Mouse (Mus musculus) ovary, postnatal 36 days (tissue): ENCODE measurements around the gene Psmb8.
"Not testable (repeated sequence)": the region's sequence is repeated elsewhere in the genome, so short reads cannot be mapped to it uniquely, and the experiment has no call there.

Source experiments
- DNase-seq: peaks from one replicate; pipeline ENCODE4 v3.0.0; 2022; ENCODE audit warnings: low spot score, mixed read lengths

Psmb8 gene

DNA sequence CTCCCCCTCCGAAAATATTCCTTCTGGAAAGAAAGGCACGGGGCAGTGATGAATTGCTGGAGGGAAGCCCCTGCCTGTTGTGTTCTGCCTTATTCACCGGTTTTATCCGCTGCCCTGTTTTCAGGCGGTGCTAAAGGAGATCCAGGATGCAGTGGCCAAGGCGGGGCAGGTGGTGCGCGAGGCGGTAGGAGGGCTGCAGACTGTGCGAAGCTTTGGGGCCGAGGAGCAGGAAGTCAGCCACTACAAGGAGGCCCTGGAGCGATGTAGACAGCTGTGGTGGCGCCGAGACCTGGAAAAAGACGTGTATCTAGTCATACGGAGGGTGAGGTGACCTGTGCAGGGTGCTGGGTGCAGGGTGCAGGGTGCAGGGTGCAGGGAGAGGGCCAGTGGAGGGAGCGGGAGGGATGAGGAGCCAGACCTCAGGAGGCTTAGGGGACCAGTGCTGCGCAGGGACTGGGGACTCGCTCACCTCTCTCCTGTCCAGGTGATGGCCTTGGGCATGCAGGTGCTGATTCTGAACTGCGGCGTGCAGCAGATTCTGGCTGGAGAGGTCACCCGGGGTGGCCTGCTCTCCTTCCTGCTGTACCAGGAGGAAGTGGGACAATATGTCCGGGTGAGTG lies 14.3 kb downstream of the Psmb8 start:
- no peak for DNase-seq

DNA sequence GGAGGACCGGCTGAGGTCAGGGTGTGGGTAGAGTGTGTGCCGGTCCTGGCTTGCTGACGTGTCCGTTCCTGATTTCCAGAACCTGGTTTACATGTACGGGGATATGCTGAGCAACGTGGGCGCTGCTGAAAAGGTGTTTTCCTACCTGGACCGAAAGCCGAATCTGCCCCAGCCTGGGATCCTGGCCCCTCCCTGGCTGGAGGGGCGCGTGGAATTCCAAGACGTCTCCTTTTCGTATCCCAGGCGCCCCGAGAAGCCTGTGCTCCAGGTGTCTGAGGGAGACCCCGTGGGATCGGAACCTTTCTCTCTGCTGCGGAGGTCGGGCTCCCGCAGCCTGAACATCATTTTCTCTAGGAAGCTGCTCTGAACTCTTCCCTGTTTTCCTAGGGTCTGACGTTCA lies 16.4 kb downstream of the Psmb8 start:
- DNase-seq, result no peak

DNA sequence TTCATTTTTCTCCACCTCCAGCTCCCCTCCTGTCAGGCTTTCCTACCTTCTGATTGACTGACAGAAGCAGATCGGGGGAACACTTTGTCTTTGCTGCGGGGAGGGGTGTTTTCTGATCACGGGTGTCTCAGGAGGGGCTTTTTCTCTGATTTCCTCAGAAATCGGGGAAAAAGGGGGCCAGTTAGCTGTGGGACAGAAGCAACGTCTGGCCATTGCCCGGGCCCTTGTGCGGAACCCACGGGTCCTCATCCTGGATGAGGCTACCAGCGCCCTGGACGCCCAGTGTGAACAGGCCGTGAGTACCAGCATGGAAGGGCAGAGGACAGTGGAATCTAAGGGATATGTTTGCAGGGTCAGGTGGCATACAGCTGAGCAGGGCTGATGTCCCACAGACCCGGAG lies 17.7 kb downstream of the Psmb8 start:
- no peak for DNase-seq

DNA sequence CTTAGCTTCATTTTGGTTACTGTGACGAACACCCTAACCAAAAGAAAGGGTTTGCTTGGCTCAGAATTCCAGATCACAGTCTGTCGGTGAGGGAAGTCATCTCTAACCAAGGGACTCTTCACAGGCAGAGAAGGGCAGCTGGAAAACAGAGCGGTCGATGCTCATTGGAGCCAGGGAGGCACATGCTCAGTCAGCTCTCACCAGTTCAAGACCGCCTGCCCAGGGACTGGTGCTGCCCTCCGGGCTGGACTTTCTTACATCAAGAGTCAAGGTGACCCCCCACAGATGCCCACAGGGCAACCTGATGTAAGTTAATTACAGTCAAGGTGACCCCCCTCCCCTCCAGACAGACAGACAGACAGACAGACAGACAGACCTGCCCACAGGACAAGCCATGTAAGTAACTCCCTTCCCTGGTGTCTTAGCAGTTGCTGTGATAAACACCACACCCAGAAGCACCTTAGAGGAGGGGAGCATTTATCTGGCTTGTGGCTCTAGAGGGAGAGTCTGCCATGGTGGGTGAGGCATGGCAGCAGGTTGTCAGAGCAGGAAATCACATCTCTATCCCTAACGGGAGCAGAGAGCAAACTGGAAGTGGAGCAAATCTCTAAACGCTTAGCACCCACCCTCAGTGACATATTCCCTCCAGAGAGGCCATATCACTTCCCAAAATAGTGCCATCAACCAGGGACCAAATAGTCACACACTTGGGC lies 19.9 kb downstream of the Psmb8 start:
- no peak for DNase-seq

DNA sequence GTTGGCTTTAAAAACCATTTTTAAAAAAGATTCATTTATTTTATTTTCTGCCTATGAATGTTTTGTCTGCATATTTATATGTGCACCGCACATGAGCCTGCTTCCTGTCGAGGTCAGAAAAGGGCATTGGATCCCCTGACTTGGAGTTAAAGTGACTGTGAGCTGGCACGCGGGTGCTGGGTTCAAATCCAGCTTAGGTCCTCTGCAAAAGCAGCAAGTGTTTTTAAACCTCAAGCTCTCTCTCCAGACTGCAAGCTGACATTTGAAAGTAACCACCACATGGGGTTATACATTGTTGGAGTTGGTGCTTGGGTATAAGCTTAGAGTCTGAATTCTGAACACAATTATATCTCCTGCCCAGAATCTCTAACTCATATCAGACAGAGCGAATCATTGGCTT lies 20.5 kb downstream of the Psmb8 start:
- DNase-seq, result no peak

DNA sequence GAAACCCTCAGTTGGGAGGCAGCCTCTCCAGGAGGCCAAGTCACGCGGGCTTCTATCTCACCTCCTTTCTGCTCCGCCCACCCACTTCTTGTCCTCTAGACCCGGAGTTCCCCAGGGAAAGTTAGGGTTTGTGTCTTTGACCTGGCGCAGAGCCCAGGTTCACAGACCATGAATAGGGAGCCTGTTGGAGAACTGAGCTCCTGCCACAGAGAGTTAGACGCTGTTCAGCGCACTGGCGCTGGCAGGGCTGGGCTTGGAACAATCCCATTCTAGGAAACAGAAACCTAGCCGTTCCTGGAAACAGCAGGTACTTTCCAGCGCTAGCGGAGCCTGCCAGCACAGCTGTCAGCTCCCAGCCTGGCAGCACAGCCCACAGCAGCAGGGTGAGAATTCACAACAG lies 21.2 kb downstream of the Psmb8 start:
- DNase-seq, result peak; percentile 59

DNA sequence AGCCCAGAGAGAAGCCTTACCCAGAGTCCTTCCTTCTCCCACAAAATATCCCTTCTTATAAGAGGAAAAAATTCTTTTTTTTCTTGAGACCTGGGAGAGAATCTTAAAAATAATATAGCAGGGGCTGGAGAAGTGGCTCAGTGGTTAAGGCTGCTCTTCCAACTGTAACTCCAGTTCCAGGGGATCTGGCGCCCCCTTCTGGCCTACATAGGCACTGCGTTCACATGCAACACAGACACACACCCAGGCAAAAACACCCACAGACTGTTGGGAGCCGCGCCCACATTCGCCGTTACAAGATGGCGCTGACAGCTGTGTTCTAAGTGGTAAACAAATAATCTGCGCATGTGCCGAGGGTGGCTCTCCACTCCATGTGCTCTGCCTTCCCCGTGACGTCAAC lies 21.6 kb downstream of the Psmb8 start:
- peak; percentile 39 for DNase-seq

DNA sequence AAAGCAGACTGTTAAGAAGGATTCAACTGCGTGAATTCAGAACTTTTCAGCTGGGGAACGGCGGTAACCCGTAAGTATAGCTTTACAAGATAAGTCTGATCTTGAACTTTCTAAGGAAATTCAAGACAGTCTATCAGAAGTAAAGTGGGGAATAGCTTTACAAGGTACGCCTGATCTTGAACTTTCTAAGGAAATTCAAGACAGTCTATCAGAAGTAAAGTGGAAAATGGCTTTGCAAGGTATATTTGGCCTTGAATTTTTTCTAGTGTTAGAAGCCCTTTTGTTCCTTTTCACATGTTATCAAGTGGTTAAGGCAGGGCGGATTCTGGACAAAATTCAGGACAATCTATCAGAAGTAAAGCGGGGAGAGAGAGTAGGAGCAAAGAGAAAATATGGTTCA lies 22.3 kb downstream of the Psmb8 start:
- DNase-seq, result not testable (repeated sequence)

DNA sequence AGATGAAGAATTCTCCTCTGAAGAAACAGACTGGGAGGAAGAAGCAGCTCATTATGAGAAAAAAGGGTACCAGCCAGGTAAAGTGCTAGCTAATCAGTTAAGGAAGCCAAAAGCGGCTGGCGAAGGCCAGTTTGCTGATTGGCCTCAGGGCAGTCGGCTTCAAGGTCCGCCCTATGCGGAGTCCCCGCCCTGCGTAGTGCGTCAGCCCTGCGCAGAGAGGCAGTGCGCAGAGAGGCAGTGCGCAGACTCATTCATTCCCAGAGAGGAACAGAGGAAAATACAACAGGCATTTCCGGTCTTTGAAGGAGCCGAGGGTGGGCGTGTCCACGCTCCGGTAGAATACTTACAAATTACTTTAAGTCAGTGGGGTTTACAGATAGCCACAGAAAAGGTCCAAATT lies 22.9 kb downstream of the Psmb8 start:
- not testable (repeated sequence) for DNase-seq

DNA sequence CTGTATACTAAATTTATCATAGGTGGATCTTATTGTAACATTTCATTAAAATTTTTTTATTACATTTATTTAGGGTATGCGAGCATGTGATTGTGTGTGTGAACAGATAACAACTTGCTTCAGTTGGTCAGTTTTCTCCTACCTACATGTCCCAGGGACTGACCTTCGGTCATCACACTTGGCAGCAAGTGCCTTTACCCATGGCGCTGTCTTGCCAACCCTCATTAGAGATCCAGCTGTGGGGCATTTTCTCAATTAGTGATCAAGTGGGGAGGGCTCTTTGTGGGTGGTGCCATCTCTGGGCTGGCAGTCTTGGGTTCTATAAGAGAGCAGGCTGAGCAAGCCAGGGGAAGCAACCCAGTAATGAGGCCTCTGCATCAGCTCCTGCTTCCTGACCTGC lies 27.3 kb downstream of the Psmb8 start:
- DNase-seq, result no peak

DNA sequence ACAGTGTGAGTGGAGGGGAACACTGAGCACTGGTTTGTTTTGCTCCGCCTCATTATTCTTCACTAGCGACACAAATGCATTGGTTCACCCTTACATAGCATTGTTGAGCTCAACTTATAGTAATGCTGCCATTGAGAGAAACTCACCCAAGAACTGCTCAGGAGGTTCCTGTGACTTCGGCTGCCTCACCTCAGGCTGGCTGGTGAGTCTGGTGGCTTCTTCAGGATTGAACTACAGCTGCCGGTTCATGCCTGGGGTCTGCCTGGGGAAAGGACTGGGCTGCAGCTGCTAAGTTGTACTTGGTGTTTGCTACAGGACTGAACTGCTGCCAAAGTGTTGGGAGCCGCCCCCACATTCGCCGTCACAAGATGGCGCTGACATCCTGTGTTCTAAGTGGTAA lies 27.9 kb downstream of the Psmb8 start:
- DNase-seq, result no peak

DNA sequence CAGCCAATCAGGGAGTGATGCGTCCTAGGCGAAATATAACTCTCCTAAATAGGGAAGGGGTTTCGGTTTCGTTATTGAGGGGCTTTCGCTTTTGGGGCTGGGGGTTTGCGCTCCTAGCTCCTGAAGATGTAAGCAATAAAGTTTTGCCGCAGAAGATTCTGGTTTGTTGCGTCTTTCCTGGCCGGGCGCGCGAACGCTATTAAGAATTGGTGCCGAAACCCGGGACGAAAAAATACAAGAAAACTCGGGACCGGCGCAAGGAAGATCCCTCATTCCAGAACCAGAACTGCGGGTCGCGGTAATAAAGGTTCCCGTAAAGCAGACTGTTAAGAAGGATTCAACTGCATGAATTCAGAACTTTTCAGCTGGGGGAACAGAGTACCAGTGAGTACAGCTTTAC lies 28.4 kb downstream of the Psmb8 start:
- DNase-seq, result not testable (repeated sequence)

DNA sequence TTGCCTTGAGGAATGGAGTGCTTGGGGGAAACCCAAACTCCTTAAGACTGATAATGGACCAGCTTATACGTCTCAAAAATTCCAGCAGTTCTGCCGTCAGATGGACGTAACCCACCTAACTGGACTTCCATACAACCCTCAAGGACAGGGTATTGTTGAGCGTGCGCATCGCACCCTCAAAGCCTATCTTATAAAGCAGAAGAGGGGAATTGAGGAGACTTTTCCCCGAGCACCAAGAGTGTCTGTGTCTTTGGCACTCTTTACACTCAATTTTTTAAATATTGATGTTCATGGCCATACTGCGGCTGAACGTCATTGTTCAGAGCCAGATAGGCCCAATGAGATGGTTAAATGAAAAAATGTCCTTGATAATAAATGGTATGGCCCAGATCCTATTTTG lies 33.5 kb downstream of the Psmb8 start:
- not testable (repeated sequence) for DNase-seq

DNA sequence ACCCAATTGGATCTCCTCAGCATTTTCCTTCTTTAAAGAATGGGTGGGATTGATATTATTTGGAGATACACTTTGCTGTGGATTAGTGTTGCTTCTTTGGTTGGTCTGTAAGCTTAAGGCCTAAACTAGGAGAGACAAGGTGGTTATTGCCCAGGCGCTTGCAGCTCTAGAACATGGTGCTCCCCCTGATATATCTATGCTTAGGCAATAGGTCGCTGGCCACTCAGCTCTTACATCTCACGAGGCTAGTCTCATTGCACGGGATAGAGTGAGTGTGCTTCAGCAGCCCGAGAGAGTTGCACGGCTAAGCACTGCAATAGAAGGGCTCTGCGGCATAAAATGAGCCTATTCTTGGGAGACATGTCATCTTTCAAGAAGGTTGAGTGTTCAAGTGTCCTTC lies 34.5 kb downstream of the Psmb8 start:
- DNase-seq, result not testable (repeated sequence)

DNA sequence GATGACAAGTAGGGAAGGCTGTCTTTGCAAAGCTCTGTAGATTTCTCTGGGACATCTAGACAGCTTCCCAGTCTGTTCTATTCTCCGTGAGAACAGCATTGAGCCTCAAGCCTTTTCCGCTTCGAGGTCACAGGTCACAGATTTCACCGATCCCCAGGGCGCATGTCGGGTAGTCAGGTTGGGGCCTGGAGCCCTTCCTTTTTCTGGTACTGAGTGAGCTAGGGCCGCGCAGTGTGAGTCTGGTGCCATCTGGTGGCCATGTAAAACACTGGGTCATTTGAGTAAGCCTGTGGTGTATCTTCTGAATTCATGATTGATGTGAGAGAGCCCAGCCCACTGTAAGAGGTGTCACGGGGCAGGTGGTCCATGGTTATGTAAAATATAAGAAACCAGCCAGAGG lies 37.4 kb downstream of the Psmb8 start:
- DNase-seq, result peak; percentile 59

DNA sequence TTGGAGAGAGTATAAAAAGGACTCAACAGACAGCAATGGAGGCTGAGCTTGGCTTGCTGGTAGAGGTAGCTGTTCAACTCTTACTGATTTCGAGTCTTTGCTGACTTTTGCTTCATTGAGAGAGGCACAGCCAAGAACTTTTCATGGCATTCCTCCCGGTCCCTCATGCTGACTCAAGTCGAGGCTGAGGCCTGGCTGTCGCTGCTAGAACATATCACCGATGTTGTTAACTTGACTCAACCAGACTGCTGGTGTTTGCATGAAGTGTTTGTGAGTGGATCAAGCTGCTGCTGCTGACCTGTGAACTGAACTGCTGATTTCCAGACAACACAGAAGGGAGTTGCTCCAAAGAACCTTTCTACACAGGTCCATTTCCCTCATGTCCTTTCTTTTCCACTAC lies 39.2 kb downstream of the Psmb8 start:
- no peak for DNase-seq

DNA sequence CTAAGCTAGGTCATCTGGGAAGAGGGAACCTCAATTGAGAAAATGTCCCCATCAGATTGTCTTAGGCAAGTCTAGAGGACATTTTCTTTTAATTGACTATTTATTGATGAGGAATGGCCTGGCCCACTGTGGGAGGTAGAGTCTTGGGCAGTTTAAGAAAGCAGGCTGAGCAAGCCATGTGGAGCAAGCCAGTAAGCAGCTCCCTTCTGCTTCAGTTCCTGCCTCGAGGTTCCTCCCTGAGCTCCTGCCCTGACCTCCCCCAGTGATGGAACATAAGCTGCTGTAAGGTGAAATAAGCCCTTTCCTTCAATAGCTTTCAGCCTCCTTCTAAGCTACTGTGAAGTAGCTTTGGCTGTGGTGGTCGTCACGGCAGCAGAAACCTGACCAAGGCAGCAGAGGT lies 40.2 kb downstream of the Psmb8 start:
- no peak for DNase-seq

DNA sequence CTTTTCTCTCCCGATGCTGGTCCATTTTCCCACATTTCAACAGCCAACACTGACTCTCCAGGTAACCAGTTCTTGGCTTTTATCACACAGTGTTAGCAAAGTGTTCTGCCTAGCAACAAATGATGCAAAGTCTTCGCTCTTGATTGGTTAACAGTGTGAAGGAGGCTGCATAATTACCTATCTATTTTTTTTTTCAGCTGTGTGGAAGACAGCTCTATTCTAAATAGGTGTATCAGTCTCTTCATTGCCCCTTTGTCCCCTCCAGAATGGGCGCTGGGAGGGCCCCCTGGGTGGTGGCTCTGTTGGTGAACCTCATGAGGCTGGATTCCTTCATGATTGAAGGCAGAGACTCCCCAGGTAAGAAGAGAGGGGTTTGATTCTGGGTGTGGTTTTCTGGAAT lies 41.2 kb downstream of the Psmb8 start, which contains the start of gene H2-Ob:
Gene H2-Ob, plus strand, starts transcription at position 198 of the 400 bp plus-strand sequence.
- DNase-seq, result no peak

DNA sequence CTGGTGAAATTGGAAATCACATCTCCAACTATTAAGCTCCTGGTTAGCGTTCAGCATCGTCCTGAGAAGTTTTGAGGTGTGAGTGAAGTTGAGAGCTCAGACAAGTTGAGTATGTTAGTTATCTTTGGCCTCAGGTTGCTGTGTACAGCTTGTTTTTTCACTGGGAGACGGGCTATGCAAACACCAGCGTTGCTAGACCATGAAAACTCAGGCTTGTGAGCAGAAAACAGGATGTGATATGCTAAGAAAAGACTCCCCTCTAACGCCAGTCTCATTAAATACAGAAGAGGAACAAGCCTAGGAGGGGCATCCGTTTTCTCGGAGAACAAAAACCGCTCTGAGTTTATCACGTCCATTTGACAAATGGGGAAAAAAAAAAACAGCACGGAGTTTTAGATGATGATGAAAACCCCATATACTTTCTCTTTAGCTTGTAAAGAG lies 42.1 kb downstream of the Psmb8 start:
- DNase-seq, result no peak

DNA sequence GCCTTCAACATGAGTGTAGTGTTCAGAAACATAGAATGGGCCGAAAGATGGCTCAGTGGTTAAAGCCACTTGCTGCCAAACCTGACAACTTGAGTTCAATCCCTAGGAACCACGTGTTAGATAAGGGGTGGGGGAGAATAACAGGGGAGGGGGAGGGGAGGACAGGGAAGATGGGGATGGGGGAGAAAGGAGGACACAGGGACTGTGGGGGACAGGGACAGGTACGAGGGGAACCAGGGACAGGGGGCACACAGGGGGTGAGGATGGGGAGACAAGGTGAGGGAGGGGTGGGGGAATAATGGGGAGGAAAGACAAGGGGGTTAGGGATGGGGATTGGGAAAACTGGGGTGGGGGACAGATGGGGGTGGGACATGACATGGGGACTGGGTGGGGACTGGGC lies 42.8 kb downstream of the Psmb8 start:
- DNase-seq, result no peak

DNA sequence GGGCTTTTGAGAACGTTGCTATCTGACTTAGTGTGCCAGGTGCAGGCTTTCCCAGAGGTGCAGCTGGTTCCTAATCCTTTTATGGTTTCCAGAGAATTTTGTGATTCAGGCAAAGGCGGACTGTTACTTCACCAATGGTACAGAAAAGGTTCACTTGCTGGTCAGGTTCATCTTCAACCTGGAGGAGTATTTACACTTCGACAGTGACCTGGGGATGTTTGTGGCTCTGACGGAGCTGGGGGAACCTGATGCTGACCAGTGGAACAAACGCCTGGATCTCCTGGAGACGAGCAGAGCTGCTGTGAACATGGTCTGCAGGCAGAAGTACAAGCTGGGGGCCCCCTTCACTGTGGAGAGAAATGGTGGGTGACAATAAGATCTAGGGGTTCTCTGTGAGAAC lies 43.4 kb downstream of the Psmb8 start:
- no peak for DNase-seq

DNA sequence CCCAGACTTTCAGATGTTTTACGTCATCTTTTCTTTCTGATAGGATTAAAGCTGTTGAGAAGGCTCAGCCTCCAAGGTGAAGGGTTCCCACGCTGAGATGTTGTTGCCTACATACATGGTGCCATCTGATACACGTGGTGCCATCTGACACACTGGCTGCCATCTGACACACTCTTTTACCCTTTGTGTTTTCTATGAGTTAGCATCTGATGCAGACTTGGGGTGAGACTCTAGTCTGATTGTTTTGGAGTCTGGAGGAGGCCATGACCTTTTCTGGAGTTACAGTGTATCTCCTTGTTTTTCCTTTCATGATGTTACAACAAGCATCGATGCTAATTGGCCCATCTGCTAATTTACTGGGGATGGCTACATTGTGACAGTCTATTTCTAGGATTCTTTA lies 47.1 kb downstream of the Psmb8 start:
- no peak for DNase-seq

DNA sequence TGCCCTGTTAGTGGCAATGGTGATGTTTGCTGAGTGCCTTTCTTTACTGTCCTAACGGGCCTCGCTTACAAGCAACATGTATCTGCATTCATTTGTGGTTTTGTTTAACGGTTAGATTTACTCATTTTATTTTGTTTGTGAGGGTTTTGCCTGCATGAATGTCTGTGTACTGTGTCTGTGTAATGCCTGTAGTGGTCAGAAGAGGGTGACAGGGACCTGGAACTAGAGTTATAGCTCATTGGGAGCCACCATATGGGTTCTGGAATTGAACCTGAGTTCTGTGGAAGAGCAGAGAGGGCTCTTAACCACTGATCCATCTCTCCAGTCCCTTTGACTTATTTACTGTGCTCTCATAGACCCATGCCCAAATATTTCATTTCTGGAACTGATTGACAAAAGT lies 49.5 kb downstream of the Psmb8 start:
- DNase-seq, result no peak

DNA sequence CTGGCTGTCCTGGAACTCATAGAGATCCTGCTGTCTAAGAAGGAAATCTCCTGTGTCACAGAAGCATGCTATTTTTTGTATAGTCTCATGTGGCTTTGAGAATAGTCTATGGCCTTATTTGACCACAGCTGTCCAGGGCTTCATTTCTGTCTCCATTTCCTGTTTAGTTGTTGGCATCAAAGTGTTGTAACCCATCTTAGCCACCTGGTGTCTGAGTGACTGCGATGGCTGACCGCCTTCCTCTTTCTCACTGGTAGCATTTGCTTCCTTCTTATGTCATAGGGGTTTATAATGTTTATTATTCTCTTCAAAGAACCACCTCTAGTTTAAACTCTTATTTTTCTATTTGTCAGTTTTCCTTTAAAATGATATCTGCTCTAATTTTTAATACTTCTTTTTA lies 51.2 kb downstream of the Psmb8 start:
- DNase-seq, result no peak
